Mouse (Mus musculus): ENCODE measurements at regions not wholly inside any gene's neighbourhood (a gene's known extent, or its start where the extent isn't known, plus 50 kb on each side); places are given as distances from the start of the nearest gene placed in this dataset.

DNA sequence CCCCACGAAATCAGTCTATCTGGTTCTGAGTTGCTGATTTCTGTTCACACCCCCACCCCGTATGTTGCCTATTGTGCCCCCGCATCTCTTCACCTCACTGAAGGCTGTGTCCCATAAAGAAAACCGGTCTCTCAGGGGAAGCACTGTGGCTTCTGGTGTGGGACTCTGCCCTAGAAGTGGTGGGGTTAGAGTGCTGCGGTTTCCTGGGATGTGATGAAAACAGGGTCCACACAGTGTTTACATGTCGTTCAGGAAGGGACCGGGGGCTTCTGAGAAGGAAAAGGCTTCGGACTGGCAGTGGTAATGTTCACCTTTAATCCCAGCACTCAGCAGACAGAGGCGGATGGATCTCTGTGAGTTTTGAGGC is 188.4 kb upstream of the Hnrnpa3 start:
- 43% methylated on average over 9 of the region's 9 CpGs for WGBS
- DNase-seq: no peak
- Histone ChIP-seq H3K4me1 (ENCODE audit: control insufficient read depth, insufficient read depth, low read length) (no peaks in the 10 kb centered on the region), H3K4me3 (replicated peaks; ENCODE audit: extremely low read depth, low read depth, low read length) (no peak overlapping the region)
- TF ChIP-seq POLR2A (IDR thresholded peaks at IDR 0.05; ENCODE audit: borderline replicate concordance, extremely low read depth, low read depth, low read length) (no peak), CTCF (IDR thresholded peaks at IDR 0.05; ENCODE audit: insufficient read depth, low read length) (no peak)

DNA sequence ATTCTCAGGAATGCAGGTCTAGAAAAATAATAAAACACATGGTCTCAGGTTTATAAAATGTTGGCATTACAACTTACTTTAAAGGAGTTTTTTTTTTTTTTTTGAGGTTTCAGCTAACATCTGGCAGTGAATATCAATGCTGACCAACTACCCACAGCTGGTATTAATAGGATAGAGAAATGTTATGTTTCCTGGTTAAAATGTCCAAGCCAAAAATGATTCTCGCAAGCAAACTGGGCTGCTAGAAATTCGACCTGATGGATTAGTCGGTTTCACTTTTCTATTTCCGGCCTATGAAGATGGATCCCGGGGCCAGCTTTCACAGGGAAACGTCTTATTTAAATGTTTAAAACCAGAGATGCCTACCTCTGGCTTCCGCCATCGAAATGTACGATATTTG is 186.6 kb upstream of the Hnrnpa3 start:
- Histone ChIP-seq H3K4me1 (ENCODE audit: control insufficient read depth, insufficient read depth, low read length) (no peaks in the 10 kb centered on the region), H3K4me3 (replicated peaks; ENCODE audit: extremely low read depth, low read depth, low read length) (no peak overlapping the region)
- DNase-seq: no peak
- 87% methylated on average over 9 of the region's 9 CpGs for WGBS
- no peak for TF ChIP-seq CTCF (IDR thresholded peaks at IDR 0.05; ENCODE audit: insufficient read depth, low read length)
- no peak for TF ChIP-seq POLR2A (IDR thresholded peaks at IDR 0.05; ENCODE audit: borderline replicate concordance, extremely low read depth, low read depth, low read length)

DNA sequence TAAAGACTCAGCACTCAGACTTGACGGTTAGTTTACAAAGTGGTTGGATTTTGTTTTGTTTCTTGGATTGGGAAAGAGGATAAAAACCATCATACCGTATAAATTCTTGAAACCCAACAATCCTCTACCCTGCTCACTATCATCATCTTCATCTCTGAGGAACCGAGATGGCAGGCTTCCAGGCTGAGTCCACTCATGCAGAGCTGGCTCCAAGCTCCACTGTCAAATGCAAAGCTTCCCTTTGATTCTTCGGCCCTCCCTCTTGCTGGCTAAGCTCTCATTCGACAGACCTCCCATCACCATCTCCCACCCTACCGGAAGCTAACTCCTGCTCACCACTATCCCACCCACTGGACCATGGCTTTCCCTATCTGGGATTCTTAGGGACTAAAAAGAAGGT is 184.6 kb upstream of the Hnrnpa3 start:
- no peak for DNase-seq
- WGBS: 59% methylated on average over 6 of the region's 6 CpGs
- TF ChIP-seq POLR2A (IDR thresholded peaks at IDR 0.05; ENCODE audit: borderline replicate concordance, extremely low read depth, low read depth, low read length): no peak
- no peak for TF ChIP-seq CTCF (IDR thresholded peaks at IDR 0.05; ENCODE audit: insufficient read depth, low read length)
- Histone ChIP-seq H3K4me3 (replicated peaks; ENCODE audit: extremely low read depth, low read depth, low read length) (no peak overlapping the region), H3K4me1 (ENCODE audit: control insufficient read depth, insufficient read depth, low read length) (no peaks in the 10 kb centered on the region)

DNA sequence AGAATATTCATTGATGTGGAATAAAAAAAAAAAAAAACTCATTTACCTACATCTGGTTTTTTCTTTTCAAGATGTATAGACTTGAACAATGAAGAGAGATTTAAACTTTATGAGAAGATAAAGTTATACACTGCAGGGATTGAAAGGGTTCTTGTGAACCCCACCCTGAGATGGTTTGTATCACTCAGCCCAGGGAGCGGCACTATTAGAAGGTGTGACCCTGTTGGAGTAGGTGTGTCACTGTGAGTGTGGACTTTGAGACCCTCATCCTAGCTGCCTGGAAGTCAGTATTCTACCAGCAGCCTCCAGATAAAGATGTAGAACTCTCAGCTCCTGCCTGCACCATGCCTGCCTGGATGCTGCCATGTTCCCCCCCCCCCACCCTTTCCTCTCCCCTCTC is 182.7 kb upstream of the Hnrnpa3 start:
- DNase-seq: no peak
- Histone ChIP-seq H3K4me1 (ENCODE audit: control insufficient read depth, insufficient read depth, low read length) (no peaks in the 10 kb centered on the region), H3K4me3 (replicated peaks; ENCODE audit: extremely low read depth, low read depth, low read length) (no peak overlapping the region)
- no peak for TF ChIP-seq CTCF (IDR thresholded peaks at IDR 0.05; ENCODE audit: insufficient read depth, low read length)
- TF ChIP-seq POLR2A (IDR thresholded peaks at IDR 0.05; ENCODE audit: borderline replicate concordance, extremely low read depth, low read depth, low read length): no peak
- WGBS: 100% methylated on average over 1 of the region's 1 CpGs

DNA sequence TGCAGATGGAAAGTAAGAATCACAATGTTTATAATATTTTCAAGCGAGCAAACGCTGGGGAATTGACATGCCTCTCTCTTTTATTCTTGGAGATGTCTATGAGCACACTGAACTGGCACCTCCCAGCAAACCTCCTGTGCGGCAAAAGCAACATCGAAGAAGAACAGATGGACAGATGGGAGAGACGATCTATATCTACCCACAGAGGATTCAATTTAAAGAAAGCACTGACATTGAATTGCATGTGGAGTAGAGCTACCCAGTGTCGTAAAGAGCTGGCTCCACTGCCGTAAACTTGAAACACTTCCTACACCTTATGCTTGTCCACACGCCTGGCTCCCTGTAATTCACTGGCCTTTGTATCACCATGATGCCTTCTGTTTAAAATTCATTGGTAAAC is 182.0 kb upstream of the Hnrnpa3 start:
- WGBS: 86% methylated on average over 8 of the region's 8 CpGs
- Histone ChIP-seq H3K4me1 (ENCODE audit: control insufficient read depth, insufficient read depth, low read length) (no peaks in the 10 kb centered on the region), H3K4me3 (replicated peaks; ENCODE audit: extremely low read depth, low read depth, low read length) (no peak overlapping the region)
- DNase-seq: no peak
- TF ChIP-seq CTCF (IDR thresholded peaks at IDR 0.05; ENCODE audit: insufficient read depth, low read length): no peak
- no peak for TF ChIP-seq POLR2A (IDR thresholded peaks at IDR 0.05; ENCODE audit: borderline replicate concordance, extremely low read depth, low read depth, low read length)

DNA sequence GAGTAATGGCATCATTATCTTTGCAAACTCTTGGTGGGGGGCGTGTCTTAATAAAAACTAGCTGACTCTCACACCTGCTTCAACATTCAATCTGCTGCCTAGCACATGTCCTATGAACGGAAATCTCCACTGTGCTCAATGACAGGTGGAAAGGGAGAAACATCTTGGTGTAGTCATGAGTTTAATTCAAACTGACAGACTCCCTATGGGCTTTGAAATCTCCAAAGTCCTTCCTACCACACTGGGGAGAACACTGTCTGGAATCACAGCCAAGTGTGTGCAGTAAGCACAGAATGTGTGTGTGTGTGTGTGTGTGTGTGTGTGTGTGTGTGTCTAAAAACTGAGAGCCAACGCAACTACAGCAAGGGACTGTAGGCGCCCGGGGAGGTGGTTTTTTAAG is 179.5 kb upstream of the Hnrnpa3 start:
- DNase-seq: no peak
- WGBS: 90% methylated on average over 5 of the region's 5 CpGs
- H3K4me1 ChIP-seq (ENCODE audit: control insufficient read depth, insufficient read depth, low read length): no peaks in the 10 kb centered on the region
- H3K4me3 ChIP-seq (replicated peaks; ENCODE audit: extremely low read depth, low read depth, low read length): no peak overlapping the region
- TF ChIP-seq POLR2A (IDR thresholded peaks at IDR 0.05; ENCODE audit: borderline replicate concordance, extremely low read depth, low read depth, low read length): no peak
- no peak for TF ChIP-seq CTCF (IDR thresholded peaks at IDR 0.05; ENCODE audit: insufficient read depth, low read length)

DNA sequence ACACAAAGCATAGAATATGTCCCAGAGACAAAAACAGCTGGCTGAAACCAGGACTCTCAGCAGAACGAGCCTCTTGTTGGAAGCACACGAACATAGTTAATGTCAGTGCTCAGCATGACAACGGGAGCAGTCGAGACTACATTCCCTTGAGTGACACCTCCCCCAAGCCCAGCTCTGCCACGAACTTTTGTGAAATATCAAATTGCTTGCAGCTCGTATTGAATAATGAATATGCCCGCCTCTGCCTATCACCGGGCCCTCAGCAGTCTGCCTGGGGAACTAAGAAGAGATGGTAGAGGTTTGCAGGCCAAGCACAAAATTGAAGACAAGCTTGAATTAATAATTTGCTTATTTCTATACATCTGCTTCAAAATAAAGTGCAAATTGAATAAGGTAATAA is 177.2 kb upstream of the Hnrnpa3 start:
- H3K4me1 ChIP-seq (ENCODE audit: control insufficient read depth, insufficient read depth, low read length): no peaks in the 10 kb centered on the region
- TF ChIP-seq POLR2A (IDR thresholded peaks at IDR 0.05; ENCODE audit: borderline replicate concordance, extremely low read depth, low read depth, low read length): no peak
- TF ChIP-seq CTCF (IDR thresholded peaks at IDR 0.05; ENCODE audit: insufficient read depth, low read length): no peak
- 64% methylated on average over 8 of the region's 8 CpGs for WGBS
- no peak overlapping the region for H3K4me3 ChIP-seq (replicated peaks; ENCODE audit: extremely low read depth, low read depth, low read length)
- no peak for DNase-seq

DNA sequence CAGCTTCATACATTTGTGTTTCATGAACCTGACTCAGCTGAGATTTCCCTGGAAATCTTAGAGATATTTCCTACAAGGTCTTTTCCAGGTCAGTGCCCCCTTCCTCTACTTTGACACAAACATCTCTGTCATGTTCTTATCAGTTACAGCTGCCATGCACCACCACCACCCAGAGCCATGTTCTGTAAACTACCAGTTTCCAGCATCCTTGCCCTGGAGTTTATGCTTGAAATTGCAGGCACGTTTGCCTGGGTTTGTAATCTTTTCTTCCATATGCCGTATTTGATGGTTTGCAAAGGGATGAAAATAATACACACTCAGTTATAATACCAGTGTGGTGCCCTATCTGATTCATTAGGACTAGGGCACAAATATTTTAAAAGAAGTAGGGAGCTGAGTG is 176.6 kb upstream of the Hnrnpa3 start:
- 53% methylated on average over 2 of the region's 2 CpGs for WGBS
- TF ChIP-seq CTCF (IDR thresholded peaks at IDR 0.05; ENCODE audit: insufficient read depth, low read length) (no peak), POLR2A (IDR thresholded peaks at IDR 0.05; ENCODE audit: borderline replicate concordance, extremely low read depth, low read depth, low read length) (no peak)
- DNase-seq: no peak
- H3K4me1 ChIP-seq (ENCODE audit: control insufficient read depth, insufficient read depth, low read length): no peaks in the 10 kb centered on the region
- no peak overlapping the region for H3K4me3 ChIP-seq (replicated peaks; ENCODE audit: extremely low read depth, low read depth, low read length)

DNA sequence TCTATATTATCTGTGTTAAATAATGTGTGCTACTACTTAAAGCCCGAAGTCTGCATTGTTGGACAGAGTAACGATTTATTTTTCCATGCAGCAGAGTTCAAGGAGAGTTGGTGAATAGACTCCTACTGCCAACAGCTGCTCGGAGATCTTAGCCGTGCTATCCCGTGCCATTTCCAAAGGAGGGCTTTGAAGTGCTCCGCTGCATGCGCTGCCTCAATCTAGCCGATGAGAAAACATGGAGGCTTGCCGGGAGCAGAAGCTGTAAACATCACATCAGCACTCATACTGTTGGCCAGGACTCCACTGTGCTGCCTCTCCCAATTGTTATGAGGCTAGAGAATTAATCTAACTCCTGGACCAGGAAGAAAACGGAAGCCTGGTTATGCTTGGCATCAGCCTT is 174.1 kb upstream of the Hnrnpa3 start:
- Histone ChIP-seq H3K4me3 (replicated peaks; ENCODE audit: extremely low read depth, low read depth, low read length) (no peak overlapping the region), H3K4me1 (ENCODE audit: control insufficient read depth, insufficient read depth, low read length) (no peaks in the 10 kb centered on the region)
- DNase-seq: no peak
- TF ChIP-seq CTCF (IDR thresholded peaks at IDR 0.05; ENCODE audit: insufficient read depth, low read length) (no peak), POLR2A (IDR thresholded peaks at IDR 0.05; ENCODE audit: borderline replicate concordance, extremely low read depth, low read depth, low read length) (no peak)
- WGBS: 44% methylated on average over 10 of the region's 10 CpGs

DNA sequence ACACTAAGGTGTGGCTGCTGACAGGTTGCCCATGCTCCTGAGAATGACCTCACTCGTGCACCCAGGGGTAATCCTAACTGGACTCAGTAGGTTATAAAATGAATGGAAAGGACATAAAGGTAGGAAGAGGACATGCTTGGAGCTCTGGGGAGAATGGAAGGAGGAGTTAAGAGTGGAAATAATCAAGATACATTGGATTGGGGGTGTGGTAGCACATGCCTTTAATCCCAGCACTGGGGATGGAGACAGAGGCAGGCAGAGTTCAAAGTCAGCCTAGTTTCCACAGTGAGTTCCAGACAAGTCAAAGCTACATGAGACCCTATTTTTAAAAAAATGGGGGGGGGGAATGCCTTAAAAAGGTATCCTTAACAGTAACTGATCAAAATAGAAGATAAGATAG is 167.9 kb upstream of the Hnrnpa3 start:
- WGBS: 88% methylated on average over 1 of the region's 1 CpGs
- Histone ChIP-seq H3K4me1 (ENCODE audit: control insufficient read depth, insufficient read depth, low read length) (no peaks in the 10 kb centered on the region), H3K4me3 (replicated peaks; ENCODE audit: extremely low read depth, low read depth, low read length) (no peak overlapping the region)
- TF ChIP-seq POLR2A (IDR thresholded peaks at IDR 0.05; ENCODE audit: borderline replicate concordance, extremely low read depth, low read depth, low read length): no peak
- TF ChIP-seq CTCF (IDR thresholded peaks at IDR 0.05; ENCODE audit: insufficient read depth, low read length): no peak
- DNase-seq: no peak
